Mouse (Mus musculus): Measurements from ENCODE around the gene Itsn2. TPM values are rescaled to one million over a fixed set of nuclear protein-coding genes. Genes with fewer than 3 reads are reported as not detected.

Itsn2 gene
- polyA plus RNA-seq, 1 experiment from 2014 or later = 41.2 TPM

GRCm38 (mm10) chr12:4592025-4592424 lies 413 bp upstream of the Itsn2 start:
- H3K9ac ChIP-seq (ENCODE audit: low read depth, low read length) = peak overlapping the region; percentile 76; the same call in 1 of the 2 replicates
- no peaks in the 10 kb centered on the region for H3K27me3 ChIP-seq (ENCODE audit: control insufficient read depth, insufficient read depth, low read length)
- H3K27ac ChIP-seq (ENCODE audit: low read depth, low read length) = no peak overlapping the region
- ATAC-seq (replicated peaks; ENCODE audit: insufficient number of reproducible peaks, low FRiP score, low TSS enrichment) = no peak
- H3K36me3 ChIP-seq (ENCODE audit: control insufficient read depth, insufficient read depth, low read length) = no peaks in the 10 kb centered on the region
- H3K4me3 ChIP-seq (ENCODE audit: low read depth, low read length) = peak overlapping the region; percentile 79
- H3K4me2 ChIP-seq = peak overlapping the region; percentile 87
- H3K4me1 ChIP-seq (ENCODE audit: control insufficient read depth, insufficient read depth, low read length) = peaks cover 9% of the 10 kb centered on the region
- H3K9me3 ChIP-seq (replicated peaks; ENCODE audit: control insufficient read depth, low read length) = no peaks in the 10 kb centered on the region
- 58% methylated on average over 6 of the region's 6 CpGs for WGBS (ENCODE audit: insufficient replicate concordance)

GRCm38 (mm10) chr12:4593166-4593929 lies 910 bp downstream of the Itsn2 start:
- H3K27me3 ChIP-seq (ENCODE audit: control insufficient read depth, insufficient read depth, low read length) = no peaks in the 10 kb centered on the region
- peak overlapping the region; percentile 87 for H3K4me2 ChIP-seq
- H3K36me3 ChIP-seq (ENCODE audit: control insufficient read depth, insufficient read depth, low read length) = no peaks in the 10 kb centered on the region
- ATAC-seq (replicated peaks; ENCODE audit: insufficient number of reproducible peaks, low FRiP score, low TSS enrichment) = peak; percentile 70
- no peaks in the 10 kb centered on the region for H3K9me3 ChIP-seq (replicated peaks; ENCODE audit: control insufficient read depth, low read length)
- peak overlapping the region; percentile 79 for H3K4me3 ChIP-seq (ENCODE audit: low read depth, low read length)
- peak overlapping the region; percentile 76 for H3K9ac ChIP-seq (ENCODE audit: low read depth, low read length)
- H3K27ac ChIP-seq (ENCODE audit: low read depth, low read length) = peak overlapping the region; percentile 88
- peaks cover 9% of the 10 kb centered on the region for H3K4me1 ChIP-seq (ENCODE audit: control insufficient read depth, insufficient read depth, low read length)
- WGBS (ENCODE audit: insufficient replicate concordance) = 1% methylated on average over 67 of the region's 80 CpGs

GRCm38 (mm10) chr12:4593930-4594391 lies 1.5 kb downstream of the Itsn2 start:
- Histone ChIP-seq H3K27me3 (ENCODE audit: control insufficient read depth, insufficient read depth, low read length) (no peaks in the 10 kb centered on the region), H3K27ac (ENCODE audit: low read depth, low read length) (peak overlapping the region; percentile 88; the same call in 1 of the 2 replicates), H3K4me3 (ENCODE audit: low read depth, low read length) (peak overlapping the region; percentile 79), H3K4me1 (ENCODE audit: control insufficient read depth, insufficient read depth, low read length) (peaks cover 10% of the 10 kb centered on the region), H3K4me2 (peak overlapping the region; percentile 87), H3K9me3 (replicated peaks; ENCODE audit: control insufficient read depth, low read length) (no peaks in the 10 kb centered on the region), H3K9ac (ENCODE audit: low read depth, low read length) (peak overlapping the region; percentile 76), H3K36me3 (ENCODE audit: control insufficient read depth, insufficient read depth, low read length) (no peaks in the 10 kb centered on the region)
- WGBS (ENCODE audit: insufficient replicate concordance) = 57% methylated on average over 9 of the region's 9 CpGs
- ATAC-seq (replicated peaks; ENCODE audit: insufficient number of reproducible peaks, low FRiP score, low TSS enrichment) = no peak

- no peak for ATAC-seq (replicated peaks; ENCODE audit: insufficient number of reproducible peaks, low FRiP score, low TSS enrichment)
- no peak overlapping the region for H3K27ac ChIP-seq (ENCODE audit: low read depth, low read length)
- no peaks in the 10 kb centered on the region for H3K9me3 ChIP-seq (replicated peaks; ENCODE audit: control insufficient read depth, low read length)
- no peaks in the 10 kb centered on the region for H3K36me3 ChIP-seq (ENCODE audit: control insufficient read depth, insufficient read depth, low read length)
- H3K9ac ChIP-seq (ENCODE audit: low read depth, low read length) = no peak overlapping the region
- H3K4me1 ChIP-seq (ENCODE audit: control insufficient read depth, insufficient read depth, low read length) = peaks cover 12% of the 10 kb centered on the region
- no peak overlapping the region for H3K4me2 ChIP-seq
- H3K4me3 ChIP-seq (ENCODE audit: low read depth, low read length) = no peak overlapping the region
- H3K27me3 ChIP-seq (ENCODE audit: control insufficient read depth, insufficient read depth, low read length) = no peaks in the 10 kb centered on the region
- WGBS (ENCODE audit: insufficient replicate concordance) = 73% methylated on average over 6 of the region's 6 CpGs
Measured at GRCm38 (mm10) chr12:4595055-4595454, 2.6 kb downstream of the Itsn2 start.

- Histone ChIP-seq H3K9me3 (replicated peaks; ENCODE audit: control insufficient read depth, low read length) (no peaks in the 10 kb centered on the region), H3K4me2 (no peak overlapping the region), H3K36me3 (ENCODE audit: control insufficient read depth, insufficient read depth, low read length) (no peaks in the 10 kb centered on the region), H3K27me3 (ENCODE audit: control insufficient read depth, insufficient read depth, low read length) (no peaks in the 10 kb centered on the region), H3K4me1 (ENCODE audit: control insufficient read depth, insufficient read depth, low read length) (peaks cover 7% of the 10 kb centered on the region), H3K9ac (ENCODE audit: low read depth, low read length) (no peak overlapping the region), H3K4me3 (ENCODE audit: low read depth, low read length) (no peak overlapping the region), H3K27ac (ENCODE audit: low read depth, low read length) (no peak overlapping the region)
- no peak for ATAC-seq (replicated peaks; ENCODE audit: insufficient number of reproducible peaks, low FRiP score, low TSS enrichment)
- 58% methylated on average over 8 of the region's 8 CpGs for WGBS (ENCODE audit: insufficient replicate concordance)
Measured at GRCm38 (mm10) chr12:4598666-4599428, 6.4 kb downstream of the Itsn2 start.

- ATAC-seq (replicated peaks; ENCODE audit: insufficient number of reproducible peaks, low FRiP score, low TSS enrichment) = no peak
- Histone ChIP-seq H3K4me3 (ENCODE audit: low read depth, low read length) (no peak overlapping the region), H3K9ac (ENCODE audit: low read depth, low read length) (no peak overlapping the region), H3K27ac (ENCODE audit: low read depth, low read length) (no peak overlapping the region), H3K9me3 (replicated peaks; ENCODE audit: control insufficient read depth, low read length) (no peaks in the 10 kb centered on the region), H3K4me1 (ENCODE audit: control insufficient read depth, insufficient read depth, low read length) (peaks cover 3% of the 10 kb centered on the region; the same call in 1 of the 2 replicates), H3K27me3 (ENCODE audit: control insufficient read depth, insufficient read depth, low read length) (no peaks in the 10 kb centered on the region), H3K4me2 (no peak overlapping the region), H3K36me3 (ENCODE audit: control insufficient read depth, insufficient read depth, low read length) (no peaks in the 10 kb centered on the region)
- 70% methylated on average over 4 of the region's 4 CpGs for WGBS (ENCODE audit: insufficient replicate concordance)
Measured at GRCm38 (mm10) chr12:4599713-4600112, 7.3 kb downstream of the Itsn2 start.

- no peaks in the 10 kb centered on the region for H3K36me3 ChIP-seq (ENCODE audit: control insufficient read depth, insufficient read depth, low read length)
- no peaks in the 10 kb centered on the region for H3K9me3 ChIP-seq (replicated peaks; ENCODE audit: control insufficient read depth, low read length)
- H3K4me1 ChIP-seq (ENCODE audit: control insufficient read depth, insufficient read depth, low read length) = peaks cover 8% of the 10 kb centered on the region
- H3K9ac ChIP-seq (ENCODE audit: low read depth, low read length) = no peak overlapping the region
- ATAC-seq (replicated peaks; ENCODE audit: insufficient number of reproducible peaks, low FRiP score, low TSS enrichment) = no peak
- no peak overlapping the region for H3K4me3 ChIP-seq (ENCODE audit: low read depth, low read length)
- no peaks in the 10 kb centered on the region for H3K27me3 ChIP-seq (ENCODE audit: control insufficient read depth, insufficient read depth, low read length)
- H3K27ac ChIP-seq (ENCODE audit: low read depth, low read length) = peak overlapping the region; percentile 54; the same call in 1 of the 2 replicates
- H3K4me2 ChIP-seq = no peak overlapping the region
- WGBS (ENCODE audit: insufficient replicate concordance) = 43% methylated on average over 3 of the region's 3 CpGs
Measured at GRCm38 (mm10) chr12:4606625-4607024, 14.2 kb downstream of the Itsn2 start.

GRCm38 (mm10) chr12:4614722-4615121 lies 22.3 kb downstream of the Itsn2 start:
- Histone ChIP-seq H3K27me3 (ENCODE audit: control insufficient read depth, insufficient read depth, low read length) (no peaks in the 10 kb centered on the region), H3K27ac (ENCODE audit: low read depth, low read length) (no peak overlapping the region), H3K9ac (ENCODE audit: low read depth, low read length) (no peak overlapping the region), H3K4me1 (ENCODE audit: control insufficient read depth, insufficient read depth, low read length) (no peaks in the 10 kb centered on the region), H3K36me3 (ENCODE audit: control insufficient read depth, insufficient read depth, low read length) (no peaks in the 10 kb centered on the region), H3K4me3 (ENCODE audit: low read depth, low read length) (no peak overlapping the region), H3K4me2 (no peak overlapping the region), H3K9me3 (replicated peaks; ENCODE audit: control insufficient read depth, low read length) (no peaks in the 10 kb centered on the region)
- ATAC-seq (replicated peaks; ENCODE audit: insufficient number of reproducible peaks, low FRiP score, low TSS enrichment) = no peak
- WGBS (ENCODE audit: insufficient replicate concordance) = 71% methylated on average over 2 of the region's 2 CpGs
